Mouse (Mus musculus): ENCODE results near the gene Kif21a. TPM values are rescaled to one million over a fixed set of nuclear protein-coding genes. Genes with fewer than 3 reads are reported as not detected.

The Kif21a gene
- 77.0 and 77.3 TPM in 2 replicates for polyA plus RNA-seq (2014; fragmentation: Nextera tagmentation; extraction: Ambion mirVana)

- Histone ChIP-seq H3K4me1 (ENCODE audit: control insufficient read depth, insufficient read depth, low read length) (peaks cover 27% of the 10 kb centered on the region), H3K27ac (ENCODE audit: low read depth, low read length) (peak within 1 kb of the TSS; percentile 100), H3K4me3 (ENCODE audit: low read depth, low read length) (peak within 1 kb of the TSS; percentile 99), H3K36me3 (ENCODE audit: control insufficient read depth, insufficient read depth, low read length) (no peaks in the 10 kb centered on the region), H3K9me3 (ENCODE audit: control insufficient read depth, low read length) (no peaks in the 10 kb centered on the region), H3K27me3 (ENCODE audit: control insufficient read depth, insufficient read depth, low read length) (no peaks in the 10 kb centered on the region), H3K4me2 (peak within 1 kb of the TSS; percentile 65), H3K9ac (ENCODE audit: low read length) (peak within 1 kb of the TSS; percentile 98)
- ATAC-seq (ENCODE audit: low FRiP score), result peak; percentile 94
- under 1% methylated on average over 73 of the region's 89 CpGs for WGBS
- peak; percentile 96 for DNase-seq (ENCODE audit: low spot score, missing footprints)
Observed at GRCm38 (mm10) chr15:91049496-91050441, at the start of gene Kif21a. Kif21a (minus strand) TSS chr15:91049948.

GRCm38 (mm10) chr15:91096606-91097005 is 46.9 kb upstream of the Kif21a start:
- no peak overlapping the region for H3K9ac ChIP-seq (ENCODE audit: low read length)
- H3K4me1 ChIP-seq (ENCODE audit: control insufficient read depth, insufficient read depth, low read length), result peaks cover 8% of the 10 kb centered on the region; the same call in 1 of the 2 replicates
- no peak overlapping the region for H3K4me3 ChIP-seq (ENCODE audit: low read depth, low read length)
- WGBS, result 84% methylated on average over 6 of the region's 6 CpGs
- no peaks in the 10 kb centered on the region for H3K9me3 ChIP-seq (ENCODE audit: control insufficient read depth, low read length)
- H3K27me3 ChIP-seq (ENCODE audit: control insufficient read depth, insufficient read depth, low read length), result no peaks in the 10 kb centered on the region
- no peak for ATAC-seq (ENCODE audit: low FRiP score)
- peak; percentile 70 for DNase-seq (ENCODE audit: low spot score, missing footprints)
- H3K27ac ChIP-seq (ENCODE audit: low read depth, low read length), result no peak overlapping the region
- no peaks in the 10 kb centered on the region for H3K36me3 ChIP-seq (ENCODE audit: control insufficient read depth, insufficient read depth, low read length)
- no peak overlapping the region for H3K4me2 ChIP-seq

DNA sequence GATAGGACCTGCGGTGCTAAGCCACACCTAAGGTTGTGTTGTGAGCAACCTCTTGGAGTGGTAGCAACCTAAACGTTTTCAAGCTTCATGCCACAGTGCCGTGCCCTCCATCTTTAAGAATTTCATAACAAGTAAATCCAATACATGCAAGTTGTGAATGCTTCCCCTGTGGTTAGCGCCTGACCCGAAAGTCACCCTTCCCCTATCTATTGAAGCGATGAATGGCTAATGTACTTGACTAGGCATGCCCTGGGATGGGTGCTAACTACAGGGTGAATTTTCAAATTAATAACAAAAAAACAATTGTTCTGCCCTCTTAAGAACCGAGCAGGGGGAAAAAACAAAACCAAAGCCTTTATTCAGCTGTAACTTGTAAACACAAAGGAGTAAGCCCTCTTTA is 39.7 kb upstream of the Kif21a start:
- 80% methylated on average over 7 of the region's 7 CpGs for WGBS
- no peaks in the 10 kb centered on the region for H3K9me3 ChIP-seq (ENCODE audit: control insufficient read depth, low read length)

DNA sequence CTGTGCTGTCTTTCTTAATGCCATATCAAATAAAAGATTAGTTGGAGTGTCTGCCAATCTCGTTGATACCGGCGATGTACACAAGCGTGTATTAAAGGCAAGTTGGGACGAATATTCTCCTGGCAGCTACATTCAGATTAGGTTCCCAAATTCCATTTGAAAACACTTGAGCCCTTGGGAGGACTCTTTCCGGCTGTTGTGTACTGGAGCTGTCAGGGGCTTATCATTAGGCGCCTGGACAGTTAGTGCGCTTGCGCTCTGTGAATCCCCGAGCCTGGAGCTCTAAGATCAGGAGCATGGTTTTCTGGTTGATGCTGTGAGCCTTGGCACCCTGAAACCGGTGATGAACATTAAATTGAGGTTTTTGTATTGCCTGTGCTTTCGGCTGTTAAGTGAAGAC is 38.3 kb upstream of the Kif21a start:
- DNase-seq (ENCODE audit: low spot score, missing footprints) (peak; percentile 77), ATAC-seq (ENCODE audit: low FRiP score) (no peak)
- Histone ChIP-seq H3K4me3 (ENCODE audit: low read depth, low read length) (no peak overlapping the region), H3K4me1 (ENCODE audit: control insufficient read depth, insufficient read depth, low read length) (peaks cover 8% of the 10 kb centered on the region; the same call in 1 of the 2 replicates), H3K9me3 (ENCODE audit: control insufficient read depth, low read length) (no peaks in the 10 kb centered on the region), H3K27ac (ENCODE audit: low read depth, low read length) (no peak overlapping the region), H3K4me2 (no peak overlapping the region), H3K27me3 (ENCODE audit: control insufficient read depth, insufficient read depth, low read length) (no peaks in the 10 kb centered on the region), H3K9ac (ENCODE audit: low read length) (no peak overlapping the region), H3K36me3 (ENCODE audit: control insufficient read depth, insufficient read depth, low read length) (no peaks in the 10 kb centered on the region)
- WGBS, result 91% methylated on average over 12 of the region's 12 CpGs

More for the DNA sequence above, 39.7 kb upstream of the Kif21a start:
- H3K4me2 ChIP-seq, result no peak overlapping the region
- no peaks in the 10 kb centered on the region for H3K27me3 ChIP-seq (ENCODE audit: control insufficient read depth, insufficient read depth, low read length)
- H3K4me1 ChIP-seq (ENCODE audit: control insufficient read depth, insufficient read depth, low read length), result peaks cover 8% of the 10 kb centered on the region; the same call in 1 of the 2 replicates
- ATAC-seq (ENCODE audit: low FRiP score) (no peak), DNase-seq (ENCODE audit: low spot score, missing footprints) (peak; percentile 73)
- H3K9ac ChIP-seq (ENCODE audit: low read length), result no peak overlapping the region
- no peak overlapping the region for H3K27ac ChIP-seq (ENCODE audit: low read depth, low read length)
- no peaks in the 10 kb centered on the region for H3K36me3 ChIP-seq (ENCODE audit: control insufficient read depth, insufficient read depth, low read length)
- H3K4me3 ChIP-seq (ENCODE audit: low read depth, low read length), result no peak overlapping the region

- peak overlapping the region; percentile 26; the same call in 1 of the 2 replicates for H3K27ac ChIP-seq (ENCODE audit: low read depth, low read length)
- H3K9ac ChIP-seq (ENCODE audit: low read length), result no peak overlapping the region
- peak; percentile 84 for ATAC-seq (ENCODE audit: low FRiP score)
- H3K36me3 ChIP-seq (ENCODE audit: control insufficient read depth, insufficient read depth, low read length), result no peaks in the 10 kb centered on the region
- H3K9me3 ChIP-seq (ENCODE audit: control insufficient read depth, low read length), result no peaks in the 10 kb centered on the region
- DNase-seq (ENCODE audit: low spot score, missing footprints), result peak; percentile 90
- H3K4me2 ChIP-seq, result no peak overlapping the region
- no peak overlapping the region for H3K4me3 ChIP-seq (ENCODE audit: low read depth, low read length)
- WGBS, result 28% methylated on average over 15 of the region's 15 CpGs
- H3K4me1 ChIP-seq (ENCODE audit: control insufficient read depth, insufficient read depth, low read length), result peaks cover 14% of the 10 kb centered on the region
- H3K27me3 ChIP-seq (ENCODE audit: control insufficient read depth, insufficient read depth, low read length), result no peaks in the 10 kb centered on the region
Observed at GRCm38 (mm10) chr15:91077457-91078410, 28.0 kb upstream of the Kif21a start.

- DNase-seq (ENCODE audit: low spot score, missing footprints), result peak; percentile 51
- 87% methylated on average over 1 of the region's 1 CpGs for WGBS
- Histone ChIP-seq H3K4me2 (no peak overlapping the region), H3K9ac (ENCODE audit: low read length) (no peak overlapping the region), H3K4me1 (ENCODE audit: control insufficient read depth, insufficient read depth, low read length) (peaks cover 4% of the 10 kb centered on the region; the same call in 1 of the 2 replicates), H3K27me3 (ENCODE audit: control insufficient read depth, insufficient read depth, low read length) (no peaks in the 10 kb centered on the region), H3K36me3 (ENCODE audit: control insufficient read depth, insufficient read depth, low read length) (no peaks in the 10 kb centered on the region), H3K27ac (ENCODE audit: low read depth, low read length) (no peak overlapping the region), H3K4me3 (ENCODE audit: low read depth, low read length) (no peak overlapping the region), H3K9me3 (ENCODE audit: control insufficient read depth, low read length) (no peaks in the 10 kb centered on the region)
- no peak for ATAC-seq (ENCODE audit: low FRiP score)
Observed at GRCm38 (mm10) chr15:91072440-91072839, 22.7 kb upstream of the Kif21a start.

DNA sequence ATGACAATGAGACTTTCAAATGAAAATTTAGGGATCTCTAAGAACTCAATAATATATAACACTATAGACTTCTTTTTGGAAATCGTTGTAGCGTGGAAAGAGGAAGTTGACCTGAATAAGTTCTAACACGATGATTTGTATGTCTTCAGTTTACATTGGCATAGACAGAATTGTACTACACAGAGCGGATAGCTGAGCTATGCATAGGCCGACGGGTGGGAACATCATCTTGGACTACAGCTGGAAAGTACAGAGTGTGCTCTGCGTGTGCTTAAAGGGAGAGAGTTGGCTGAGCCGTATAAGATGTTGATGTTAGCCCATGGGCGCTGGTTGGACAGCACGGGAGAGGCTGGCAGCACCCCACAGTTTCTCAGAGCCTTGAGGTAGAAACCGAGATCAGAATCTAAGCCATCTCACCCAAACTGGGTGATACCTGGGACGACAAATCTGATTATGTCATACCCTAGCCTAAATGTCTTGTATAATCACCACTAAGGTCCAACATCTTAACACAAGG is 14.6 kb upstream of the Kif21a start:
- Histone ChIP-seq H3K9me3 (ENCODE audit: control insufficient read depth, low read length) (peaks cover 4% of the 10 kb centered on the region; the same call in 1 of the 2 replicates), H3K4me3 (ENCODE audit: low read depth, low read length) (no peak overlapping the region), H3K27ac (ENCODE audit: low read depth, low read length) (no peak overlapping the region), H3K9ac (ENCODE audit: low read length) (no peak overlapping the region), H3K36me3 (ENCODE audit: control insufficient read depth, insufficient read depth, low read length) (no peaks in the 10 kb centered on the region), H3K4me2 (no peak overlapping the region), H3K4me1 (ENCODE audit: control insufficient read depth, insufficient read depth, low read length) (0 out of 2 replicates have a peak, but pooled peaks cover 4% of the 10 kb centered on the region), H3K27me3 (ENCODE audit: control insufficient read depth, insufficient read depth, low read length) (no peaks in the 10 kb centered on the region)
- 91% methylated on average over 12 of the region's 12 CpGs for WGBS
- ATAC-seq (ENCODE audit: low FRiP score) (no peak), DNase-seq (ENCODE audit: low spot score, missing footprints) (no peak)

DNA sequence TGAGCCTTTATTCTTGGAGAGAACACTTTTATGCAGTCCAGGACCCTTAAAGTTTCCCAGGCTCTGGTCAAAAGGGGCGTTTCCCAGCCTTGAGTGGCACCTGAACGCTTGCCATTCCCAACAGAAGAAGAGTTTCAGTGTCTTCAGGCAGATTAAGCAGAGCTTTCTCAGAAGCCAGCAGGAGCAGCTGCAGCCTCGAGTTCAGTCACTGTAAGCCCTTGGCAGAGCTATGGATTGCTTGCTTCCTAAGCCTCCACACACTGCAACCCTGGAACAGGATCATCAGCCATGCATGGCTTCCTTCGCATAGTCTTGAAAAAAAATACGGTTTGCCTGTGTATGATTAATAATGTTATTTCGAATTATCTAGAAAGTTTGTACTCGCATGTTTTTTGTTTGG is 14.1 kb upstream of the Kif21a start:
- Histone ChIP-seq H3K27ac (ENCODE audit: low read depth, low read length) (no peak overlapping the region), H3K27me3 (ENCODE audit: control insufficient read depth, insufficient read depth, low read length) (no peaks in the 10 kb centered on the region), H3K9me3 (ENCODE audit: control insufficient read depth, low read length) (peaks cover 4% of the 10 kb centered on the region; the same call in 1 of the 2 replicates), H3K4me2 (no peak overlapping the region), H3K4me3 (ENCODE audit: low read depth, low read length) (no peak overlapping the region), H3K36me3 (ENCODE audit: control insufficient read depth, insufficient read depth, low read length) (no peaks in the 10 kb centered on the region), H3K9ac (ENCODE audit: low read length) (no peak overlapping the region), H3K4me1 (ENCODE audit: control insufficient read depth, insufficient read depth, low read length) (0 out of 2 replicates have a peak, but pooled peaks cover 4% of the 10 kb centered on the region)
- ATAC-seq (ENCODE audit: low FRiP score) (peak; percentile 69; the same call in 1 of the 2 replicates), DNase-seq (ENCODE audit: low spot score, missing footprints) (peak; percentile 83)
- 51% methylated on average over 7 of the region's 7 CpGs for WGBS

All from midbrain, embryonic 11.5 days (tissue).